Comparison of ENCODE assay signal across 26 mouse cellular contexts in genomic region chr16:21813164-21813834, GRCm38 (mm10). TPM values are rescaled to one million over a fixed set of nuclear protein-coding genes. Genes with fewer than 3 reads are reported as not detected.
"Had no signal": no experiment of that assay in that cellular context is flagged by ENCODE, and none has a peak within 500 bp of the region (broad histone marks: within the 10 kb centered on the region; RNA-seq: fewer than 3 reads in every experiment).

No protein-coding gene starts in this region.

- H3K27ac ChIP-seq: heart, embryonic 13.5 days; heart, embryonic 15.5 days; hindbrain, embryonic 13.5 days; hindbrain, embryonic 15.5 days; hindbrain, postnatal 0 days; kidney, embryonic 15.5 days; kidney, postnatal 0 days; limb, embryonic 13.5 days; limb, embryonic 15.5 days had no signal

- H3K27me3 ChIP-seq: heart, embryonic 13.5 days; heart, embryonic 15.5 days; hindbrain, embryonic 13.5 days; hindbrain, embryonic 15.5 days; kidney, embryonic 15.5 days; limb, embryonic 13.5 days; limb, embryonic 15.5 days had no signal

- H3K4me3 ChIP-seq: heart, embryonic 13.5 days; heart, embryonic 15.5 days; hindbrain, embryonic 13.5 days; hindbrain, embryonic 15.5 days; kidney, embryonic 15.5 days; limb, embryonic 13.5 days; limb, embryonic 15.5 days had no signal

- DNase-seq: forebrain, postnatal 0 days; gastrocnemius, postnatal 14 days; gastrocnemius, postnatal 36 days; heart, adult 18-20 months; heart, postnatal 14 days; heart, postnatal 36 days; kidney, adult 11 months; kidney, adult 2 months; kidney, adult 9 months; kidney, postnatal 14 days; kidney, postnatal 36 days; layer of hippocampus, adult 9-11 months; layer of hippocampus, postnatal 36 days; left cerebral cortex, postnatal 4 days had no signal

- H3K9ac ChIP-seq: forebrain, postnatal 0 days; heart, embryonic 13.5 days; heart, embryonic 15.5 days; hindbrain, embryonic 13.5 days; hindbrain, embryonic 15.5 days; kidney, embryonic 15.5 days; limb, embryonic 13.5 days; limb, embryonic 15.5 days had no signal

- H3K4me1 ChIP-seq: heart, embryonic 13.5 days; heart, embryonic 15.5 days; limb, embryonic 13.5 days; limb, embryonic 15.5 days had no signal

- H3K4me2 ChIP-seq: heart, embryonic 11.5 days; heart, embryonic 13.5 days; heart, embryonic 15.5 days; hindbrain, embryonic 13.5 days; hindbrain, embryonic 15.5 days; kidney, embryonic 15.5 days; limb, embryonic 13.5 days; limb, embryonic 15.5 days had no signal

- H3K9me3 ChIP-seq: heart, embryonic 13.5 days; heart, embryonic 15.5 days; hindbrain, embryonic 13.5 days; hindbrain, embryonic 15.5 days; kidney, embryonic 15.5 days; limb, embryonic 13.5 days; limb, embryonic 15.5 days had no signal

- ATAC-seq: forebrain, postnatal 0 days; hindbrain, postnatal 0 days; intestine, embryonic 16.5 days had no signal

- H3K36me3 ChIP-seq: heart, embryonic 15.5 days had no signal

RNA-seq across cellular contexts. Expression of gene Map3k13, which starts 19.2 kb away (rescaled TPM):
- total RNA-seq: hematopoietic stem cell, adult 5-6 weeks had no signal
